Mouse (Mus musculus) cerebellum, adult 2 months (tissue): ENCODE data around the gene Snx5.

Experiments
- CTCF ChIP-seq: fragments of 200-500 bp; IDR thresholded peaks from 2 replicates; pipeline ENCODE4 v1.5.1; 2011; ENCODE audit warnings: low read depth, mild to moderate bottlenecking, control low read depth, low read length, moderate library complexity, borderline replicate concordance; ENCODE audit not compliant: insufficient read depth
- POLR2A ChIP-seq: fragments of 200-500 bp; IDR thresholded peaks from 2 replicates; pipeline ENCODE4 v1.6.1; 2011; ENCODE audit warnings: low read length, control low read depth, borderline replicate concordance; ENCODE audit not compliant: insufficient read depth

GRCm38 (mm10) chr2:144231115-144231514, 39.6 kb downstream of the Snx5 start:
- TF ChIP-seq POLR2A (no peak), CTCF (no peak)
